Mouse (Mus musculus): Measurements from ENCODE around the gene Plcb1.

Gene Plcb1

DNA sequence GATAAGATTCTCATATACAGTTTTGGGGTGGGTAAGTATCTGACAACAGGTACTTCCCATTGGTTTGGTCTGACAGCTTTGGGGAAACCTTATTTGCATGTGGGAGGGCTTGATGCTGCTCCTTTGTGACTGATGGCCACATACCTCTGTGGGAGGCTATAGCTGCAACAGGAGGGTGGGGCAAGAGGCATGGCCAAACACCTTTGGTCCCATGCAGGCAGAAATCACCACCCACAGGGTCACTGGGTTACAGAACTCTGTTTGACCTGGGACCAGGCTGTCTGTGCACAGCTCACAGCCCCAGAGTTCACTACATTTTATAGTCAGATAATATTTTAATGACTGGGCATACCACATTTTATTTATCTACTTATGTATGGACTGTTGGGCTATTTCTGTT lies 281.6 kb downstream of the Plcb1 start:
- DNase-seq (ENCODE audit: low spot score in 2 of 2), result no peak

DNA sequence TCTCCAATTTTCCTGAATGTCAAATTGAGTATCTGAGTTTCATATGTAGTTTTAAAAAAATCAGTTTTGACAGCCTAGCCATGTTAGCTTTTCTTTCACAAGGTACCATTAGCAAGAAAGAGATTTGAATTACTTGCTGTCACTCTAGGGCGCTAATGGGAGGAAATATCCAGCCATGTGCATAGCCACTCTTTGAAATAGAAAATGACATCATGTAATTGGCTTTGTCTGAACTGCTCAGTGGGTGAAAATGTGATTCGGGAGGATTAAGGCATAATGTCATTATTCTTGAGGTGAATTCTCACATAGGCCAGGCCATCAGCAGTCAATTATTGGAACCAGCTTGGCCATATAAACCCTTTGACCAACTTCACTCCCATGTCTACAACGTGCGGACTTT lies 285.5 kb downstream of the Plcb1 start:
- DNase-seq (ENCODE audit: low spot score in 2 of 2), result no peak

DNA sequence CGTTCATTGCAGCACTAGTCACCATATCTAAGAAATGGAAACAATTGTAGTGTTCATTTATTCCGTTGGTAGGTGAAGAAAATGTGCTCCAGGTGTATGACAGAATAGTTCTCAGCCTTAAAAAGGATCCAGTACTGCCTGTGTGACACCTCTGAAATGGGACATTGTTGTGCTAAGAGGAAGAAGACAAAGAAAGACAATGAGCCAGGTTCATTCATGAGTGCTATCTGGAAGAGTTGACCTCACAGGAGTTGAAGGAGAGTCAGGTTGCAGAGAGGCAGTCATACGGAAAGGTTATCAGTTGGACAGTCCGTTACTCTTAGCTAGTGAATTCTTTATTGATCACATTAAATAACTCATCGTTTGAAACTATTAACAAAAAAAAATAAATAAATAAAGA lies 286.6 kb downstream of the Plcb1 start:
- DNase-seq (ENCODE audit: low spot score in 2 of 2), result no peak

DNA sequence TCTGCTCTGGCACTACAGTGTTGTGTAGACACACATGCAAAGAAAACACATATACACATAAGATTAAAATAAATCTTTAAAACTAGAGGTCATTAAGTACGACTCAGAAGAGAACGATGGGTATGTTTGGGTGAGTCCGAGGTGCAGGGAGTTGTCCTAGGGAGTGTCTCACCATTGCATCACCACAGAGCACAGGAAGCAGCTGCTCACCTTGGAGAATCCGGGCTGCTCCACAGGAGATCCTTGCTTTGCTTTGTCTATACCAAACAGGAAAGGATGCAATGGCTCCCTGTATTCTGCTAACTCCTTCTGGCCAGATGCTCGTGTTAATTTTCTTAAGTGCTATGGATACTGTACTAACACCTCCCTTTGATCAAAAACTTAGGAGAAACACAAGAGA lies 287.1 kb downstream of the Plcb1 start:
- no peak for DNase-seq (ENCODE audit: low spot score in 2 of 2)

DNA sequence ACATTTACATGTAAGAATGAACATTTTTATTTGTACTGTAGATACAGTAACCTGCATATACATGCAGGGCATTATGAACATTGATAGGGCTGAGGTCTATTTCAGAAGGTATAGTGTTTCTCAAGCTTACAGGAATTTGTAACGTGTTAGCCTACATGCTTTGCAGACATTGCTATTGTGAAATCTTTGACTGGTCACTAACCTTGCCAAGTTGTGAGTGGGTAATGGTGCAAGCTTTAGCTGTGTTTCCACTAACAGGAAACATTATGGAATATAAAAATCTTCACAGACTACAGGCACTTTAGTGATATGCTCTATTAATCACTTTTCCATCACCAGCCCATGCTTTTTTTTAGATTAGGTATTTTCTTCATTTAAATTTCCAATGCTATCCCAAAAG lies 289.5 kb downstream of the Plcb1 start:
- DNase-seq (ENCODE audit: low spot score in 2 of 2), result no peak

DNA sequence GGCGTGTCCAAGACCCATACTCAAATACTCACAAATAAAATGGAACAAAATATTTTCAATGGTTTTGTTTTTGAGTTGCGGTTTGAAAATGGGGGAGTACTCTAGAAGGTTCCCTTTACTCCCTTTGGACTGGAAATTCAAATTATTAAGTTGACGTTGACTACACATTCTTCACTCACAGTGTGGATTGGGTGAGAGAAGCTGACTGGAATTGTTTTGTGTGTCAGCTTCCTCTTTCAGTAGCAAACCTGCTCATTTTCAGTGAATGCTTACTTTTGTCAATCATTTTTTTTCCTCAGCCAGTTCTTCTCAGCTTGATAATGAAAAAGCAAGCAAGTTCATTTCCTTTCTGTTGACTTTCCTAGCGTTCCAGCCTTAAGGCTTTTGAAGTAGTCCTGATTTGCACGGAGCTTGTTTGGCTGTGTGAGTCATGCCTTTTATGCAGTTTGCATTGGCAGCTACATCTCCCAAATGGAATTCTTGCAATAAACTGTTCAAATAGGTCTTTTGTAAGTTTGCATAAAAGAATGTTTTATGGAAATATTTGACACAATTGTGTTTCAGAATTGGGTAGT lies 306.8 kb downstream of the Plcb1 start:
- no peak for DNase-seq (ENCODE audit: low spot score in 2 of 2)

DNA sequence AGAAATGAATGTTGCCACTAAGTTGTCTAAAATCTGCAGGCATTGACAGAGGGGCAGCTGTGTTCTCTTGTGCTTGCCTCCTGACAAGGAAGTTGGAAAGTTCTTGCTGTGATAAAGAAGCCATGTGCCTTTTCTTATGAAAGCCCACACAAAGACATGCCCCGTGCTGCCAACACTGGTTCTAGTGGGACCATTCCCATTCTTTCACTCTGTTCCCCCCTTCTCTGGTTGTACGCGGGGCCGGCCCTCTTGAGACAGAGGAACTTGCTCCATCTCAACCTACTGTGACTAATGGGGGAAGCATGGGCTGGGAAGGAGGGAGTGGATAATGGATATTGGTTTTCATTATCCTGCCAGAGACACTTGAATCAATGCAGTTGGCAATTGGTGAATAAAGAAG lies 315.4 kb downstream of the Plcb1 start:
- DNase-seq (ENCODE audit: low spot score in 2 of 2), result no peak

DNA sequence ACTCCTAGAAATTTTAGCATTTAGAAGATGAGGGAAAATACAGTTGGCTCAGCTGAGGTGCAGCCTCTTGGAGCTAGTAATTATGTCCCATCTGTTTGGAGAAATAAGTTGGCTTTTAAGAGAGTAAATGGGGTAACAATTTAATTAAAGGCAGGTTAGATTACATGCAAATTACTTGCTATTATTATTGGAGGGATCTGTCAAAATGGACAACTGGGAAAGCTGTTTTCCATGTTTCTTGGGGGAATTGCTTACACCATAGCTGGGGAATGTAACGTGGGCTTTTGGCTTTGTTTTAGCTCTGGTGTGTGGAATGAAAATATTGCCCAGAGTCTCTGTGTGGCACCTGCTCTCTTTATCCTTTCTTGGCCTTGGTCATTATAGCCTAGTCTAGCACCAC lies 316.1 kb downstream of the Plcb1 start:
- no peak for DNase-seq (ENCODE audit: low spot score in 2 of 2)

DNA sequence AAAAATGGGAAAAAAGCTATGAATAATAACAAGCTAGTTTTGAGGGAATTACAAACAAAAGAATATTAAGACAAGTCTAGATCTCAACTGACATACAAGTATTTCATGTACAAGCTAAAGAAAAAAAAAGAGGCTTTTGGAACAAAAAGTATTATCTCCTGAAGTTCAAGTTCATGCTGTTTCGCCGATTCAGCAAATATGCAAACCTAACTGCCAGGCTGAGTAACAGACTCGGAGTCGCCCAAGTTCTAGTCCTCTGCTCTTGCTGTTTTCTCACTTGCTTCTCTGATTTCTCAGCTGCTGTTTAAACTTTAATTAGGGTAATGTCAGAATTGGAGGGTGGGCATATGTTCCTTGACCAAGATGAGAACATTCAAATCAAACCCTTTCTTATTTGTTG lies 320.8 kb downstream of the Plcb1 start:
- no peak for DNase-seq (ENCODE audit: low spot score in 2 of 2)

DNA sequence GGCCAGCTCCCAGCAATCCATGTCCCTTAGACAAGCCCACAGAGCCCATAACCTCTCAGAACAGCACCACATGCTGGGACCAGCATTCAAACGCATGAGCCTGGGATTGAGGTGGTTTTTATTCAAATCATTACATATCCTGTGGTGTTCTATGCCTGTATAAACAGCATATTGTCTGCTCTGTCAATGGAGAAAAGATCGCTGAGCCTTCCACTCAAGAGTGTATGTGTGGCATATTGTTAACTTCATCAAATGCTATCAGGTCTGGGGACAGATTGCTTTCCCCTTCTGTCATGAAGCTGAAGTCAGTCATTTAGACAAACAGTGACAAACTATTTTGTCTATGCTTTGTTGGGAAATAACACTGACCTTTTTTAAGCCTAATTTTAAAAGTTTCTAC lies 322.7 kb downstream of the Plcb1 start:
- DNase-seq (ENCODE audit: low spot score in 2 of 2), result no peak

DNA sequence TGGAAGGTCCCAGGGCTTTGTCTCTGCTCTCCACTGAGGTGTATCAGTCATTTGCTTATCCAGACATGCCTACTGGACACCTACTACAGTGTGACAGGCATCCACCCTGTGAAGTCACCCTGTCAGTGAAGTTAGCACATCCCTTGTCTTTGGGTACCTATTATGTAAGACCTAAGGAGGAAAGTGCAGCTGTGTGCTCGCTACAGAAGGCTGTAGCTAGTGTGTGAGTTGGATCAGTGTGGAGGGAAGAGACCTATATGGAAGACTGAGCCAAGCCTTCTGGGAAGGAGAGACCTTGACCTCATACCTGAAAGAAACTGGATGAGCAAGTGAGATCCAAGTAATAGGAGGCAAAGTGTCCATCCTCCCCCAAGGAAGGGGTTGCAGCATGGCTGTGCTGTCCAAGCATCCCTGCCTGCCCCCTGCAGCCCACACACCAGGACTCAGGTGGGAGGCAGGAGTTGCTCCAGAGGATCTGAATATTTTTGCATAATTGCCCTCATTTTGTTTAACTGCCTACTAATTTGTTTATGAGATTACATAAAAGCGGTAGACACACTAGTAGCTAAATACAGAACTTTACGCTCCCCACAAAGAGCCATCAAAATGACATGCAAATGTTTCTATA lies 328.7 kb downstream of the Plcb1 start:
- no peak for DNase-seq (ENCODE audit: low spot score in 2 of 2)

DNA sequence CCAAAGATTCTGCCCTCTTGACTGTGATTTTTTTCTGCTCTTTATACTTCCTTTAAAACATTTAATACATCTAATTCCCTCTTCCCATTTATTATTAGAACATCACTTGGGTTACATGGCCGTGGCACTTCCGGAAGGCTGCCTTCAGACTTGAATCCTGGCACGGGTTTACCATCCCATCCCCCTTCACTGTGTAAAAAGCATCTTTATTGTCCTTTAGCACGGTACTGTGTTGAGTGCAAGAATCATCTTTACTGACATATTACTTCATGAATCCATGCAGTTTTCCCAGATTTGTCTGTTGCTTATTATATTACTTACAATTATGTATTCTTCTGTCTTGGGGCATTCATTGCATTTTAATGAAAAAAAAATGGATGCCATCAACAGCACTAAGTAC lies 337.2 kb downstream of the Plcb1 start:
- no peak for DNase-seq (ENCODE audit: low spot score in 2 of 2)

DNA sequence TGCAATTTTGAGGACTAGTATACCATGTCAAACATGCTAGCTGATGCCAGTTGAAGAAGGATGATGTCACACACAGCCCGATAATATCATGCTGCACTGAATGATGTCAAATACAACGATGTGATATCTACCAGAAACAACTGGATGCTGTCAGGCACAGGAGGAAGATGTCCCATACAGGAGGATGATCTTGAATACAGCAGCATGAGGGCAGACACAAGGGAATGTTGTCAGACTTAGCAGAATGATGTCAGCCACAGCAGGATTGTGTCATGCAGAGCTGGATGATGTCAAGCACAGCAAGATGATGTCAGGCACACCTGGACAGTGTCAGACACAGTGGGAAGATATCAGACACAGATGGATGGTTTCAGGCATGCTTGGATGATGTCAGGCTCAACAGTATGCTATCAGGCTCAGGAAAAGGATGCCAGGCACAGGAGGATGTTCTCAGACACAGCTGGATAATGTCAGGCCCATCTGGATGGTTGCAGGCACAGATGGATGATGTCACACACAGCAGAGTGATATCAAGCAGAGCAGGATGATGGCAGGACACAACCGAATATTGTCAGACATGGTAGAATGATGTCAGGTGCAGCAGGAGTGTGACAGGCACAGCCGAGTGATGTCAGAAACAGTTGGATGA lies 338.0 kb downstream of the Plcb1 start:
- no peak for DNase-seq (ENCODE audit: low spot score in 2 of 2)

DNA sequence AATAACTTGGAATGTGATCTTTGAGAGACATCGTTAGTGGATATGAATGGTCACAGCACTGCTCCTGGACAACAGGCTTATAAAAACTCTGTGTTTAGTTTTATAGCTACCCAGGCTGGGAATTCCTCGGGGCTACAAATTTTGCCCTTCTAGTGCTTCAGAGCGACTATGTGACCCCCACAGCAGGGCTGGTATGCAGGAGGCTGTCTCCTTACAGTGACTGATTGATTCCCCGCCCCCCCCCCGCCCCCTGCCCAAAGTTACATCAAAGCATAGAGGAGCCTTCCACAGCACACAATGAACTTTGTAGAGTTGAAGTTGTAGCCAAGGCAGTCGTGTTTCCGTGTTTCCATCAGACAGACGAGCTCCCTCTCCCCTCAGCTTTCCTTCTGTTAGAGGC lies 354.7 kb downstream of the Plcb1 start:
- no peak for DNase-seq (ENCODE audit: low spot score in 2 of 2)

DNA sequence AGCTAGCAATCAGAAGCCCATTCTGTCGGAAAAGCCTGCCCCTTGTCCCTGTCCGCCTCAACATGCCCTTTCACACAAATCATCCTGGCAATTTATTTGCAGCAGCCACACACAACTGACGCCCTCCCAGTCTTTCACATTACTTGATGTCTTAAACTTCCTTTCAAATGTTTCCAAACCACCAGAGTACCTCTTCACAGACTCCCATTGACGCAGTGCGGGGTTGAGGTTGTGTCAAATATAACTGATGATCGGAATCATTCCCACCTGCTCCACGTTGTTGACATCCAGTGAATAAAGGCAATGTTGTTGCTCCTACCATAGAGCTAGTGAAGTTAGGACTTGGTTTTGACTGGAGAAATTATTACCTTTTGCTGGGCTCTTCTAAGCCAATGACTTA lies 366.4 kb downstream of the Plcb1 start:
- DNase-seq (ENCODE audit: low spot score in 2 of 2), result no peak

DNA sequence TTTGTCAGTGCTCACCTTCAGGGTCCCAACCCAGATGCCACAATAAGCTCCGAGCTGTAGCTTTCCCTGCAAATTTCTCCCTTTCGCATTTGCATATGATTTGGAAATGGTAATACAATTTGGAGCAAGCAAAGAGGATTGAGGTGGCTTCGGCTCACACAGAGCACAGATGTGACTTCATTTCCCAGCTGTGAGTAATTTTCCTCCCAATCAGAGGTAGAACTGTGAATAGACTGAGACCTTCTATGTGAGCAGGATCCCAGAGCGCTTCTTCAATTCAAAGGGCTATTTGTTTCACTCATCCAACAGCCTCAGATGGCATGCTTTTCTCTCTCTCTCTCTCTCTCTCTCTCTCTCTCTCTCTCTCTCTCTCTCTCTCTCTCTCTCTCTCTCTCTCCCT lies 367.4 kb downstream of the Plcb1 start:
- no peak for DNase-seq (ENCODE audit: low spot score in 2 of 2)

DNA sequence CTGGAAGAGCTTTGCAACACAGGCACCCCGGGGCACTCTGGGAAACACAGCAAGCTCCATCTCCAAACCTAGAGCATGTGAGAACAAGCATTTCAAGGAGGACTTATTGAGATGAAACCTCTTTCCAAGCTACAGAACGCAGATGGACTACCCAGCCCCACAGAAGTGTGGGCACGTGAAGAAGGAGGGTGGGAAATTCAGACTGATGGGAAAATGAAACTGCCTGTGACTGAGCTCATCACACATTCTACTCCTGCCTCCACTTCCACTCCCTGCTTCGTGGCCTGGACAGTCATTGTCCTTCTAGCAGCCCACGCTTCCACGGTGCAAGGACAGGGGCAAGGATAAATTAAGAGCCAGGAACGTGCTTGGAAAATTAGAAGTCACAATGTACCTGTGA lies 370.2 kb downstream of the Plcb1 start:
- no peak for DNase-seq (ENCODE audit: low spot score in 2 of 2)

DNA sequence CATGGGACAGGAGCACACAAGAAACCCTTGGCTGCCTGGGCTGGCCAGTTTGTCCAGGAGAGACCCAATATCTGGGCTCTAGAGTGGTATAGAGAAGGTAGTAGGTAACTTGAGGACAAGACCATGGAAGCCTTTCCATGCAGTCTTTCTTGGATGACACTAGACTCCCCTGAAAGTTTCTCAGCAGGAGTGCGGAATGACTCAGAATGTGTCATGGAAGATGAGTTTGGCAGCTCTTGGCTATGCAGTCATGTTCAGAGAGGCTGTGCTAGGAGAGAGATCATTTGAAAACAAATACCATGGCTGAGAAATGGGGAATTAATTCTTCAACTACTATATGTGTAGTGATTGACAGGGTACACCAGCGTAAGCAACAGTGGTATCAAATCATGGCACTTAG lies 372.1 kb downstream of the Plcb1 start:
- no peak for DNase-seq (ENCODE audit: low spot score in 2 of 2)

DNA sequence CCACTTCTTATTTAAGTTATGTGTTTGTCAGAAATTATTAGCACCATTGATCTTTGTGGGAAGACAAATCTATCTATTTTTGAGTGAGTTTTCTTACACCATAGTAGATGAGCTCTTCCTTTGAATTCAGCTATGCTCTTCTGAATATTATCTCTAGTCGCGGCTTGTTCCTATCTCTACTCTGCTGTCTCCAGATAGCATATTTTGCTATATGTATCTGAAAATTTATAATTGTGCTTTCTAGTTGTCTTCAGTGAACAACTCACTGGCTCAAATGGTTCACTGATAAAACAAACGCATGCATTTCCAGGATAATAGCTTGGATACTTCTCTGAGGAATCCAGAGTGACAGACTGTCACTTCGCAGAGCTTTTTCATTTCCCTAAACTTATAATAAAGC lies 375.8 kb downstream of the Plcb1 start:
- DNase-seq (ENCODE audit: low spot score in 2 of 2), result no peak

DNA sequence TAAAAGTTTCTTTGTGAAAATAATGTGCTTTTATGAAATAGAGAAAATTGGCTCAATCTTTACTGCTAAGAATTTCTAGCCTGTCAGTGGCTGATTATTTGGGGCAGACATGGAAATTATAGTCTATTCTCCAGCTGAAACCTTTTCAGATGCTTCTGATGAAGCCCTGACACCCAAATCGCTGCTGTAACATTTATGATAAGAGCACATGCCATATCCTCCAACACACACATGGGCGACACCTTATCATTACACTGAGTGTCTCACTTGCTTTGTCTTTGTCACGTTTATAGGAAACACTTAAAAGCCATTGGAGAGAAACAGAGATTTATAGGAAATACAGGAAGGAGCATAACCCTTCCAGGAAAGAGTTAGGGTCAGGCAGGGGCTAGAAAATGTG lies 379.6 kb downstream of the Plcb1 start:
- DNase-seq (ENCODE audit: low spot score in 2 of 2), result no peak

DNA sequence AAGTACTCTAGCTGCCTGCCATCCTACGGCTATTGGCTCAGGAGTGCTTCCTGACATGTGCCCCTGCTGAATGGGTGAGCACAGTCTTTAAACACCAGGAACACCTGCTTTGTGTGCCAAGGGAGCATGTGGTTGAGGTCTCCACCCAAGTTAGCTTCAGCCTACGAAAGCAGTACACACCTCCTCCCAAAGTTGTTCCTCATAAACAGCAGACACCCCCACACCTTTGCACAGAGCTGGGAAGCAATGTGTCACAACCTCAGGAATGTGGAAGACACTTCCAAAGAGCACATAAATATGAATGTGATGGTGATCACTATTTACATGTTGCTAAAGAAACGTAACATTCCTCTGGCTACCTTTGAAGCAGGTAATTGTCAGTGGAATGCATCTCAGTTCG lies 389.7 kb downstream of the Plcb1 start:
- no peak for DNase-seq (ENCODE audit: low spot score in 2 of 2)

DNA sequence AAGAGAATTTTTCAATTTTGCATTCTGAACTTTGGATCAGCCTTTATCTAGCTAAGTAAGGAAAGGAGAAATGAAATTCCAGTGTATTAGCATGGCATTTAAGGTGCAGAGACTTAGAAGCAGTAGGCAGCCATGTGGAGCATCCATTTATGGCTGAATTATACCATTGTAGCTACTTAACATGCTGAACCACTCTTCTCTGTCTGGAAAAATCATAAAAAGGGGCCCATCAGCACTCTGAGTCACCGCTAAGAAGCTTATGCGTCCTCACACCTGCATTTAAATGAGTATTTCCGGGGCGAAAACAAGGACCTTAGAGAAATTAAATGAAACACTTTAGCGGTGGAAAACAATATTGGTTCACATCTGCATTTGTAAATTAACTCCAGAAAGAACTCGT lies 401.8 kb downstream of the Plcb1 start:
- DNase-seq (ENCODE audit: low spot score in 2 of 2), result no peak

DNA sequence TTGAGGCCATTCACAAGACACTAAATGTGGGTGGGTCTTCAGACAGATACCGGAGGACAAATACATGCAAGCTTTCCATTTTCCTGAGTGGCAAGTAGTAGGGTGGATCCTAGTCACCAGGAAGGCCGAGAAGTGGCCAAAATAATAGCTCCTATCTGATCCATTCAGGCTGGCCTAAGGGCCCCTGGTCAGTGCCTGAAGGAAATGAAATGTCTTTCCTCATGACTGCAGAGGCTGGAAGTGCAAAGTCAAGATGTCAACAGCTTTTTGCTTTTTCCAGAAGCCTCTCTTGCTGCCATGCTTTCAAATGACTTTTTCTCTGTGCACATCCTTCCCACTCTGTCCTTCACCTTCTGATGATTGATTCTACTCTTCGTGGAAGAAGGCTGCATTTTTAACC lies 415.0 kb downstream of the Plcb1 start:
- no peak for DNase-seq (ENCODE audit: low spot score in 2 of 2)

DNA sequence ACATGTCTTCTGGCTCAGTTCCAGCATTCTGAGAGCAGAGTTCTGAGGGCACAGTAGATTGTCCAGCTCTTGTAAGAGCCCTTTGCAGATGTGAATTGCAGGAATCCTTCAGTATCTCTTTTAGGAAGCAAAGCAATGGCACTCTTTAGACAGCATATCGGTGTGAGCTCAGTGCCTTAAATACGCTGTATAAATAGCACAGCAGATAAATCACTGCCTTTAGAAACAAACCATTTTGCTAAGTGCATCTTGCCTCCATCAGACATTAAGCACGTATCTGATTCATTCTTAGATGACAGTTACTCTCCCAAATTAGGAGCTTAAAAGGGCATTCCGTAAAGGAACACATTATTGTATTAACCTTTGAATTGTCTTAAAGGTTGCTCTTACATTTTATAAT lies 416.5 kb downstream of the Plcb1 start:
- no peak for DNase-seq (ENCODE audit: low spot score in 2 of 2)

Measured in spleen, postnatal 36 days (tissue).